Mouse (Mus musculus) kidney, postnatal 0 days (tissue): ENCODE data around the gene Sigmar1. TPM values are rescaled to one million over a fixed set of nuclear protein-coding genes. Genes with fewer than 3 reads are reported as not detected.
"Not testable (repeated sequence)": the region's sequence is repeated elsewhere in the genome, so short reads cannot be mapped to it uniquely, and the experiment has no call there.

Source experiments
- ATAC-seq: fragments of 200-750 bp; cut with Nextera tagmentation; replicated peaks from 2 replicates; pipeline ENCODE4 v1.8.0; 2017; ENCODE audit warnings: low read depth, moderate number of reproducible peaks, moderate TSS enrichment, moderate library complexity; ENCODE audit not compliant: low FRiP score
- DNase-seq: peaks from one replicate; pipeline ENCODE4 v3.0.0-alpha.2; 2016; ENCODE audit warnings: low spot score
- H3K27ac ChIP-seq: fragments of 300-500 bp; sonication (generic); 2 replicates; pipeline ENCODE4 v1.5.1; 2014; ENCODE audit warnings: mild to moderate bottlenecking
- H3K27me3 ChIP-seq: fragments of 300-500 bp; sonication (generic); 2 replicates; pipeline ENCODE4 v1.6.1; 2014; ENCODE audit warnings: low read length, mixed read lengths; ENCODE audit not compliant: insufficient read depth
- H3K36me3 ChIP-seq: fragments of 300-500 bp; sonication (generic); 2 replicates; pipeline ENCODE4 v1.6.1; 2014; ENCODE audit warnings: low read length, mixed read lengths; ENCODE audit not compliant: insufficient read depth
- H3K4me1 ChIP-seq: fragments of 300-500 bp; sonication (generic); replicated peaks from 2 replicates; pipeline ENCODE4 v1.6.1; 2014; ENCODE audit warnings: antibody characterized with exemption, low read length, mixed read lengths; ENCODE audit not compliant: insufficient read depth
- H3K4me2 ChIP-seq: fragments of 300-500 bp; sonication (generic); 2 replicates; pipeline ENCODE4 v1.6.1; 2014; ENCODE audit warnings: mild to moderate bottlenecking, low read length, moderate library complexity, mixed read lengths
- H3K4me3 ChIP-seq: fragments of 300-500 bp; sonication (generic); replicated peaks from 2 replicates; pipeline ENCODE4 v1.5.1; 2014; ENCODE audit warnings: low read depth, low read length
- H3K9ac ChIP-seq: fragments of 300-500 bp; sonication (generic); 2 replicates; pipeline ENCODE4 v1.6.1; 2014; ENCODE audit warnings: low read depth, low read length
- H3K9me3 ChIP-seq: fragments of 300-500 bp; sonication (generic); replicated peaks from 2 replicates; pipeline ENCODE4 v1.6.1; 2016; ENCODE audit warnings: low read length, inconsistent platforms, mixed read lengths
- CTCF ChIP-seq: IDR thresholded peaks from 2 replicates; pipeline ENCODE4 v1.5.1; 2016; ENCODE audit warnings: antibody characterized with exemption, low read depth, mild to moderate bottlenecking, moderate library complexity
- WGBS: fragments of 180-500 bp; shearing (Covaris S2); extraction: QIAGEN DNeasy Blood & Tissue Kit; methylation state at CpG from one replicate; pipeline ENCODE4 v1.1.7; 2014; 5-methylcytosine and 5-hydroxymethylcytosine counted together
- polyA plus RNA-seq: library from polyadenylated mRNA; unstranded; fragments of >200 nt; fragmentation: Nextera tagmentation; extraction: Ambion mirVana; gene quantifications from 2 replicates; pipeline ENCODE4 v1.2.1, GENCODE M21; 2015

Gene Sigmar1
- polyA plus RNA-seq, 1 experiment from 2014 or later, result 58.4 TPM

- Histone ChIP-seq H3K27ac (0 out of 2 replicates have a peak overlapping the region, but pooled peaks have one; percentile 50), H3K4me2 (peak overlapping the region; percentile 49)
- not testable (repeated sequence) for H3K4me1 ChIP-seq, H3K36me3 ChIP-seq, H3K4me3 ChIP-seq, H3K9me3 ChIP-seq, H3K27me3 ChIP-seq, H3K9ac ChIP-seq, ATAC-seq, DNase-seq
- WGBS, result 4% methylated on average over 6 of the region's 16 CpGs
Observed at GRCm38 (mm10) chr4:41772946-41773345, 17.0 kb upstream of the Sigmar1 start.

GRCm38 (mm10) chr4:41767301-41767700 lies 11.3 kb upstream of the Sigmar1 start:
- WGBS, result 83% methylated on average over 10 of the region's 10 CpGs
- H3K4me3 ChIP-seq, ATAC-seq, H3K4me2 ChIP-seq, H3K9ac ChIP-seq, DNase-seq, H3K36me3 ChIP-seq, H3K27ac ChIP-seq, H3K4me1 ChIP-seq, H3K27me3 ChIP-seq, H3K9me3 ChIP-seq: not testable (repeated sequence)

- not testable (repeated sequence) for H3K36me3 ChIP-seq, H3K27ac ChIP-seq, H3K27me3 ChIP-seq, H3K9ac ChIP-seq, H3K9me3 ChIP-seq, H3K4me3 ChIP-seq, H3K4me2 ChIP-seq, DNase-seq, ATAC-seq
- WGBS, result 53% methylated on average over 4 of the region's 6 CpGs
- peaks cover 31% of the 10 kb centered on the region for H3K4me1 ChIP-seq
Observed at GRCm38 (mm10) chr4:41763176-41763575, 7.2 kb upstream of the Sigmar1 start.

- H3K9ac ChIP-seq, result 0 out of 2 replicates have a peak overlapping the region, but pooled peaks have one; percentile 51
- H3K27ac ChIP-seq, result peak overlapping the region; percentile 92
- DNase-seq, result peak; percentile 31
- not testable (repeated sequence) for H3K27me3 ChIP-seq, H3K36me3 ChIP-seq, ATAC-seq, H3K9me3 ChIP-seq
- 35% methylated on average over 8 of the region's 8 CpGs for WGBS
- H3K4me3 ChIP-seq, result 0 out of 2 replicates have a peak overlapping the region, but pooled peaks have one; percentile 4
- H3K4me1 ChIP-seq, result peaks cover 32% of the 10 kb centered on the region
- H3K4me2 ChIP-seq, result peak overlapping the region; percentile 70
Observed at GRCm38 (mm10) chr4:41762688-41763114, 6.7 kb upstream of the Sigmar1 start.

- peak; percentile 85 for DNase-seq
- Histone ChIP-seq H3K9me3 (no peaks in the 10 kb centered on the region), H3K9ac (0 out of 2 replicates have a peak overlapping the region, but pooled peaks have one; percentile 51), H3K4me2 (peak overlapping the region; percentile 70), H3K4me3 (0 out of 2 replicates have a peak overlapping the region, but pooled peaks have one; percentile 4), H3K36me3 (no peaks in the 10 kb centered on the region), H3K4me1 (peaks cover 34% of the 10 kb centered on the region), H3K27ac (peak overlapping the region; percentile 92), H3K27me3 (no peaks in the 10 kb centered on the region)
- 13% methylated on average over 7 of the region's 8 CpGs for WGBS
- TF ChIP-seq CTCF, result no peak
- ATAC-seq, result 0 out of 2 replicates have a peak, but pooled peaks have one; percentile 5
Observed at GRCm38 (mm10) chr4:41762099-41762687, 6.2 kb upstream of the Sigmar1 start.

- peak overlapping the region; percentile 92 for H3K27ac ChIP-seq
- no peaks in the 10 kb centered on the region for H3K9me3 ChIP-seq
- H3K4me3 ChIP-seq, result peak overlapping the region; percentile 41; the same call in 1 of the 2 replicates
- H3K4me1 ChIP-seq, result peaks cover 34% of the 10 kb centered on the region
- no peaks in the 10 kb centered on the region for H3K36me3 ChIP-seq
- H3K27me3 ChIP-seq, result no peaks in the 10 kb centered on the region
- TF ChIP-seq CTCF, result no peak
- DNase-seq (peak; percentile 21), ATAC-seq (no peak)
- H3K9ac ChIP-seq, result peak overlapping the region; percentile 51; the same call in 1 of the 2 replicates
- H3K4me2 ChIP-seq, result peak overlapping the region; percentile 70
Observed at GRCm38 (mm10) chr4:41761680-41762079, 5.7 kb upstream of the Sigmar1 start.

GRCm38 (mm10) chr4:41760911-41761310 lies 5.0 kb upstream of the Sigmar1 start:
- WGBS, result 62% methylated on average over 4 of the region's 4 CpGs
- no peaks in the 10 kb centered on the region for H3K27me3 ChIP-seq
- H3K27ac ChIP-seq, result peak overlapping the region; percentile 92
- peaks cover 34% of the 10 kb centered on the region for H3K4me1 ChIP-seq
- peak overlapping the region; percentile 51 for H3K9ac ChIP-seq
- ATAC-seq (0 out of 2 replicates have a peak, but pooled peaks have one; percentile 4), DNase-seq (peak; percentile 34)
- peak overlapping the region; percentile 70 for H3K4me2 ChIP-seq
- H3K9me3 ChIP-seq, result no peaks in the 10 kb centered on the region
- H3K36me3 ChIP-seq, result no peaks in the 10 kb centered on the region
- peak overlapping the region; percentile 41 for H3K4me3 ChIP-seq
- no peak for TF ChIP-seq CTCF
